Mouse (Mus musculus): ENCODE data around the gene Pom121l2. TPM values are rescaled to one million over a fixed set of nuclear protein-coding genes. Genes with fewer than 3 reads are reported as not detected.

The Pom121l2 gene
- not detected for total RNA-seq (2021)

DNA sequence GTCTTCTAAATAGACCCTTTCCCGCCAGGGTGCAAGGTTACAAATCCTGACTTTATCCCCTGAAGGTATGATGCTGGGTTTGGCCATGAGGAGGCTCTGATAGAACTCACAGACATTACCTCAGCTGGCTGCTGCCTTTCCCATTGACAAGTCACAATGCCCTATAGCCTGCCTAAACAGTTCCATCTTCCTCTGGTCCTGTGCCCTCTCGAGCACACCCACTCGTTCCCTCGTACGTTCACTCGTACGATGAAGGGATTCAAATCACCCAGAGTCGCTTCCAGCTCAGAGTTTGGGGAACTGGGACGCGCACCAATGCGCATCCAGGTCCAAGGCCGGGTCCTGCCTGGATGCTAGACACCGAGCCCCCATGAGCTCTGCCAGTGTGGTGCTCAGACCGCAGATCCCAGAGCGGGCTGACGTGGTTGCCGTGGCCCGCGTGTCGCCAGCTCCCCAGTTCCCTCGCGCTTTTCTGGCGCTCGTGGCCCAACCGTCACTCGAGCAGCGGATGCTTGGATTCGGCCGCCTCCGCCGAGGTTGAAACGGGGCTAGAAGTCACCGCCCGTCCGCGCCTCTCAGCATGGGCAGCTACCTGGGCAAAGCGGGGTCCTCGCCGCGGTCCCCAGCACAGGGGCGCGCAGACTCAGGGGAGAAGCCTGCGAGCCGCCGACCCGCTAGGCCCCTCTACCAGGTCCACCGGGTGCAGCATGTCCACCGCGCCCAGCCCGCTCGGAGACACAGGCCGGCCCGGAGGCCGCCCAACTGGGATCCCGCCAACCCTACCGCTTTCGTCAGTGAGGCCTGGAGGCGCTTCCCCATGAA, at the start of gene Pom121l2:
Gene Pom121l2 (plus strand): TSS at position 214 of the 822 bp plus-strand sequence.
- peak in 1 of 2 experiments; percentile 27 for DNase-seq (ENCODE audit: extremely low spot score in 1 of 2, low spot score in 1 of 2)

DNA sequence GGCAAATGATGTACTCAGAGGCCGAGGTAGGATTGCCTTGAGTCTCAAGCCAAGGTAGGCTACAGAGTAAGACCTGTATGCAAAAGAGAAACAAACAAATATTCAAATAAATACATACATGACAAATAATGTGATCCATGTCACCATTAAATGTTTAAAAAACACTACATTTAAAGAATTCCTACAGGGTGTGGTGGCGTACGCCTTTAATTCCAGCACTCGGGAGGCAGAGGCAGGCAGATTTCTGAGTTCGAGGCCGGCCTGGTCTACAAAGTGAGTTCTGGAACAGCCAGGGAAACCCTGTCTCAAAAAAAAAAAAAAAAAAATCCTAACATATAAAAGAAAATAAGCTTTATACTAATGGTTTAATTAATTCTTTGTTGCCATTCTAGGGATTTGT, 49.3 kb upstream of the Pom121l2 start:
- no peak for DNase-seq (ENCODE audit: extremely low spot score in 1 of 2, low spot score in 1 of 2)

DNA sequence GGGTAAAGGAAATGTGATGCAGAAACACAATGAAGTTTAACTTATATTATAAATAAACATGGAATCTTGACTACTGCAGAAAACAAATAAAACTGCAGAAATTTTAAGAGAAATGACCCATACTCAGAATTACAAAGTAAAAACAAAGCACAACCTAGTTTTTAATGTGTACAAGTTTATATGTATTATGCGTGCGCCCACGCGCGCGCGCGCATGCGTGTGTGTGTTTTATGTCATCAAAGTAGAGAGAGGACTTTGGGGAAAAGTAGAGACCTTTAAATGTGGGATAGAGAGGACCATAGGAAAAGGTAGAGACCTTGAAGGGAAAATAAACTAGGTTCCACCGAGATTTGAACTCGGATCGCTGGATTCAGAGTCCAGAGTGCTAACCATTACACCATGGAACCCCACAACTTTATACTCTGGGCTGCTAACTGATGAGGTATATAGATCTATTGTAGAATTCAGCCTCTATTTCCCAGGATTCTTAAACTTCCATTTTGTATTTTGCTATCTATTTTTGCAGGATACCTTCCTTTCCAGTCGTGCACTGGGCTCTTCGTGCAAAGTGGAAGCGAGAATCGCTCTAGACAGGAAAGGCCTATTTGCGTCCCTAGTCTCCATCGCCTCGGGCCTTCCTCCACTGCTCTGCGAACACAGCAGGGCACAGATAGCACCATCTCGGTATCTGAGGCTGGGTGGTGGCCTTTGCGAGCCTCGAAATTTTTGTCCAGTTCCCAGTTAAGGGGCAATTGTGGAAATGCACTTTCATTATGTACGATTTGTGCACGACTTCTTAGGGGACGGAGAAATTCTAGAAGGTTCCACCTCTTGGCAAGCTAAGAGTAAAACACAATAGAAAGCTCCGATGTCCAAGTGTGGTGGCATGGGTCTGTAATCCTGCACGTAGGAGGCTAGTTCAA, 47.1 kb upstream of the Pom121l2 start:
- peak in 1 of 2 experiments; percentile 20 for DNase-seq (ENCODE audit: extremely low spot score in 1 of 2, low spot score in 1 of 2)

DNA sequence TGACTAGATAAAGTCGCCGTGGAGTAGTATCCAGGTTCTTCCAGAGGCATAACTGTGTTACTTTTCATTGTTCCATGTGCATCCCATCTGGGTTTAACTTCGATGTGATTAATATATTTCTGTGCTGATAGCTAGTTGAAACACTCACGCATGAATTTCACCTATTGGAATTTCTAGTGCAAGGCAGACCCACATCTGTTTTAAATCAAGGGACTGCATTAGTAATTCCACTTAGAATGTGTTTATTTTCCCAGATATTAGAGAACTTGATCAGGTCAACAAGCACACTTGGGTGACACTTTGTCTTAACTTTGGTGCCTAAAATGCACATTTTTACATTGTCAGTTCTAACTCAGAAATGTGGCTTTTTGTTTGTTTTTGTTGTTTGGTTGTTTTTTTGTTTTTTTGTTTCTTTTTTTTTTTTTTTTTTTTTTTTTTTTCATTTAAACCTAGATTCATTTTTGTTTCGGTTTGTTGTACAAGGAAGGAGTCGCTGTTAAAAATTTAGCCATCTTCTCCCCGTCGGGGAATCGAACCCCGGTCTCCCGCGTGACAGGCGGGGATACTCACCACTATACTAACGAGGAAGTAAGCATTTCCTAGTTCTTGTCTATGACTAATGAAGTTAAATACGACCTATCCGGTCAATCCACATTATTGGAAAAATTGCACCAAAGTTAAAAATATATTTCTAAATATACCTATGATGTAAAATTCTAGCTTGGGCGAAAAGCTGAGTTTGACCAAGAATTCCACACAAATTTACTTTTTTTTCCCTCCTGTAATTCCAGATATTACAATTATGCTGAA, 45.8 kb upstream of the Pom121l2 start:
- DNase-seq (ENCODE audit: extremely low spot score in 1 of 2, low spot score in 1 of 2), result peak; percentile 36 to 72

DNA sequence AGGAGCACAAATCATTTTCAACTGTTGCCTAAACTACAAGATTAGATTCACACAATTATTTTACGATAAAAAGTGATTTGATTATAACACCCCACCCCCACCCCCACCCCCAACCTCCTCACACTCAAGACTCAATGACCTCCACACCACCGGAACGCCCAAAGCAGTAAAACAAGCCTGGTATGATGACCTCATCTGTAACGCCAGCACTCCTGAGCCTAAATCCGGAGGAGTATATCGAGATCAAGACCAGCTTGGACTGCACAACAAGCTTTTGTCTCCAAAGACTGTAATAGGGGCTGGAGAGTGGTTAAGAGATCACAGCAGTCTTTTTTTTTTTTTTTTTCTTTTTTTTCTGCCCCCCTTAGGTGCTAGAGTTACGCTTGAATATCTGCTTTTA, 45.2 kb upstream of the Pom121l2 start:
- no peak for DNase-seq (ENCODE audit: extremely low spot score in 1 of 2, low spot score in 1 of 2)

DNA sequence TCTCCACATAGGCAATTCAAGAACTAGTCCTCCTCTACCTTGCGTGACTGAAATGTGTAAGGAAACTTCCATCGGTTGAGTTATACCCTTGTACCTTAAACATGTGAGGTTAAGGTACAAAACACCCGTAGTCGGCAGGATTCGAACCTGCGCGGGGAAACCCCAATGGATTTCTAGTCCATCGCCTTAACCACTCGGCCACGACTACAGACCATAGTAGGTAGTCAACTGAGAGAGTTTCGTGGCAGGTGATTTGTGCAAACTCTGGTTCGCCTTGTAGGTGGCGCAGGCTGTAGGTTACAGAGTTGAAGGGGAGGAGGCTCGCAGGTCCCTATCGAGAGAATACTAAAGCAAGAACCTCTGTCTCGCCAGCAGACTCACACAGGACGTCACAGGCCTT, 44.0 kb upstream of the Pom121l2 start:
- peak in 1 of 2 experiments; percentile 57 for DNase-seq (ENCODE audit: extremely low spot score in 1 of 2, low spot score in 1 of 2)

DNA sequence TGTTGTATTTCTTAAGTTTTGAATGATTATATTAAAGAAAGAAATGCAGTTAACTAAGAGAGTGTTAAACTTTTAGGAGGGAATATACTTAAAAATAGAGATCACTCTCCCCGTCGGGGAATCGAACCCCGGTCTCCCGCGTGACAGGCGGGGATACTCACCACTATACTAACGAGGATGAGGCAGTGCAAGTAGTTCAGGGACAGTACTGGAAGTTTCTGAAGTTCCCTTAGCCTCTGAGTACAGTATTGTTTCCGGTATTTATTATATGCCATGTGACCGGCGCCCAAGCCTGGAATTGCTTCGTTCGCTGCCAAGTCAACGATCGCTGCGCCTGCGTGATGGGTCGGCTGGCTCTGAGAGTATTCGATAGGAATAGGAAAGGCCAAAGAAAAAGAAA, 40.8 kb upstream of the Pom121l2 start:
- peak; percentile 83 to 97 for DNase-seq (ENCODE audit: extremely low spot score in 1 of 2, low spot score in 1 of 2)

DNA sequence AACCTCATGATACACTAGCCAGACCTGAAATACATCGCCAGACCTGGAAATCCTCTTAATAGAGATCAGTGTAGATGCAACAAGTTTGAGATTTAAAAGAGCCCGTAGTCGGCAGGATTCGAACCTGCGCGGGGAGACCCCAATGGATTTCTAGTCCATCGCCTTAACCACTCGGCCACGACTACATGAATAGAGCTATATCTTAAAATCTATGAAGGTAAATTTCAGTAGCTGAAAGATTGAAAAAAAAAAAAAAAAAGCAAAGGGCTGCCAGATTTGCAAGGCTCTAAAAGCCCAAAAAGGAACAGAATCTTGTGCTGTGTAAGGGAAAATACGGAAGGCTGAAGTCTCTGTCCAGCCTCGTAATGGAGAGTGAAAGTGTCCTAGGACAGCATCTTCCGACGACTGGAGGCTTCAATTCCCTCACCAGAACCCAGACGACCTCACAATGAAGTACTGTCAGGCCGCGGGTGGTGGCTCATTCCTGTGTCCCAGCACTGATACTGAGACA, 40.1 kb upstream of the Pom121l2 start:
- peak; percentile 65 to 84 for DNase-seq (ENCODE audit: extremely low spot score in 1 of 2, low spot score in 1 of 2)

DNA sequence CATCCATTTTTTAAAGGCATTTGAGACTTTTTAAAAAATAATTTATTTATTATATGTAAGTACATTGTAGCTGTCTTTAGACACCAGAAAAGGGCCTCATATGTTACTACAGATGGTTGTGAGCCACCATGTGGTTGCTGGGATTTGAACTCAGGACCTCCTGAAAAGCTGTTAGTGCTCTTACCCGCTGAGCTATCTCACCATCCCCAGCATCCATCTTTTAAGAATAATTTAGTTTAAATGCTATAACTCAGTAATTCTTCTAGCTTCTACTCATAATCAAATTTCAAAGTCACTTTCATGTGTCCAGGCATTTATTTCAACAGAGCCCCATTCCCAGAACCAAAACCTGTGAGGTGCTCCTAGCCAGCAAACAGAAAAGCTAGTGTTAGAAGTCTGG, 37.4 kb upstream of the Pom121l2 start:
- no peak for DNase-seq (ENCODE audit: extremely low spot score in 1 of 2, low spot score in 1 of 2)

DNA sequence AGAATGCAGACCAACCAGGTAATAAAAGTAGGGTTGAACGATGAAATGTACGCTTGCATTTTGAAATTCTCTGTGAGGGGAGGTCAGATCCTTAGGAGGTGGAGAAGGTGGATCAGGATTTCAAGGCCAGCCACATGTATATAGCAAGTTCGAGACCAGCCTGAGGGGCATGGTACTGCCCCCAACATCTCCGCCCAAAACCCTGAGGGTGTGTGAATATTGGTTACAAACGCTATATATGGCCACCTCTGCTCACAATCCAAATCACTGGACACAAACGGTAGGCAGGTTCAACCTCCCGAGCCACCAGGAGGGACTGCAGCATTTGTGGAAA, 36.4 kb upstream of the Pom121l2 start:
- DNase-seq (ENCODE audit: extremely low spot score in 1 of 2, low spot score in 1 of 2), result peak in 1 of 2 experiments; percentile 77

DNA sequence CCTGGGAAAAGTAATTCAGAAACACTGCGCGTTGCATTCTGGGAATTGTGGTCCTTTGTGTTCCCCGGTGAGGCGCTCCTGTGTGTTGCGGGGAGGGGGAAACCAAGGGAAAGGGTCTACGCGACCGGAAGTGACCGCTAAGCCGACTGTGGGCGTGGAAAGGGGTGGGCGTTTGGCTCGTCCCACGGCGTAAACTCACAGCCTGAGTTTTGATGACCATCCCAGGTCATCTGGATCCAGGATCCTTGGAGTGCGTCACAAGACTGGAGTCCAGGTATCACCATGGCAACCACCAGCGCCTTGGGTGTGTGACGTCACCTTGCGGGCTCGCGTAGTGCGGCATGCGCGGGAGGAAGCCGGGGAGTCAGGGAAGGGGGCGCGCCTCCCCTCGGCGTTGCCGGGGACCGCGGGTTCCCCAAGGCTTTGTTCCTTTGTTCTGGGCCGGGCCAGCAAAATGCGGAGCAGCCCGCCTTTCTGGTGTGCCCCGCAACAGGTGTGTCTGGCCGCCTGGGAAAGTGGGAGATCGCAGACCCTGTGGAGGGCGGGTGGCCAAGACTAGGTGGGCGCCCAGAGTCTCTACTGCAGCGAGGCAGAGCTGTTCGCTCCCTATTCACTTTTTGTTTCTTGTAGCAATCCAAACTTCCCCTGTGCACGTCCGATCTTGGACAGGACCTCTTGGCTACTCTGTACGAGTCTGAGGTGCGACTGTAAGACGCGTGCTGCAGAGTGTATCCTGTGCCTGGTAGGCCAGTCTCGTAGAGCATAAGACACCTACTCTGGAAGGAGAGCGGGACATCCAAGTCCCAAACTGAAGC, 35.9 kb upstream of the Pom121l2 start, which contains the start of gene Zfp184:
Gene Zfp184 (plus strand): TSS at position 169 of the 815 bp plus-strand sequence.
- DNase-seq (ENCODE audit: extremely low spot score in 1 of 2, low spot score in 1 of 2), result peak; percentile 74 to 81

DNA sequence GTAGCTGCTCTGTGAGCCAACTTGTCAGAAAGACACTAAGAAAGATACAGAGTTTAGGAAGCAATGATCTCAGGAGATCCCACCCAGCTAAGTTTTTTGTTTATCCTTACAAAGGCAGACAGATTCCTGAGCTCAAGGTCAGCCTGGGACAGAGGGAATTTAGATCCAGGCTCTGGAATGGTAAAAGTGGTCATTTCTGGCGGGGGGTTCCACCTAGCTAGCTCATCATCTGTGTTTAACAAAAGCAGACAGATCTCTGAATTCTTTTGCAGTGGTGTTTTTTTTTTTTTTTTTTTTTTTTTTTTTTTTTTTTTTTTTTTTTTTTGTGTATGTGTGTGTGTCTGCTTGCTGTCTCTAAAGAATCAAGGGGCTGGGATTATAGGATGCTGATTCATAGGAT, 11.7 kb upstream of the Pom121l2 start:
- DNase-seq (ENCODE audit: extremely low spot score in 1 of 2, low spot score in 1 of 2), result no peak

DNA sequence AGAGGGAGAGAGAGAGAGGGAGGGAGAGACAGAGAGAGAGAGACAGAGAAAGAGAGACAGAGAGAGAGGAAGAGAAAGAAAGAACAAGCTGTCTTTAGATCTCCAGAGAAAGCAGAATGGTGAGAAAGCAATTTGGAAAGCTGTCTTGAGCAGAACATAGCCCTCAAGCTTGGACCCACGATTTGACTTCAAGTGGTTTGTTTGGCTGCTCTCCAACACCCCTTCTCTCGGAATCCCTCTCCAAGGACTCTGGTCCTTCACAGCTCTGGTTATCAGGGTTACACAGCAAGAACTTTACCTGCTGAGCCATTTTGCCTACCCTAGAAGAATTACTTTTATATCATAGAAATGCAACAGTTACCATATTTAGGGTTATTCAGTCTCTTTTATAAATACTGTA, 11.2 kb upstream of the Pom121l2 start:
- no peak for DNase-seq (ENCODE audit: extremely low spot score in 1 of 2, low spot score in 1 of 2)

DNA sequence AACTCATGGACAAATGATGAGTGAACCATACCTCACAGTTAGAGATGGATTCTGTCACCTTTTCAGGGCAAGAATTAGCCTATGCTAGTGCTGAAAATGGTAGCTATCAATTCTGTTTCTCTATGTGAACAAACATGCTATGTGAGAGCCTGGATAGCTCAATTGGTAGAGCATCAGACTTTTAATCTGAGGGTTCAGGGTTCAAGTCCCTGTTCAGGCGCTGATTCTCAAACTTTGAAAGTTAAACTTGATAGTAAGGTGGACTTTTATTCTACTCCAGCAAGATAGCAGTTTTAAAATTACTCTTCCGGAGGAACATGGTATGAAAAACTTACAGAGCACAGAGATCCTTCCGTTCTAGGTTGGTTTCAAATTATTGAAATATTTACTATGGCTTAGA, 9.4 kb upstream of the Pom121l2 start:
- no peak for DNase-seq (ENCODE audit: extremely low spot score in 1 of 2, low spot score in 1 of 2)

DNA sequence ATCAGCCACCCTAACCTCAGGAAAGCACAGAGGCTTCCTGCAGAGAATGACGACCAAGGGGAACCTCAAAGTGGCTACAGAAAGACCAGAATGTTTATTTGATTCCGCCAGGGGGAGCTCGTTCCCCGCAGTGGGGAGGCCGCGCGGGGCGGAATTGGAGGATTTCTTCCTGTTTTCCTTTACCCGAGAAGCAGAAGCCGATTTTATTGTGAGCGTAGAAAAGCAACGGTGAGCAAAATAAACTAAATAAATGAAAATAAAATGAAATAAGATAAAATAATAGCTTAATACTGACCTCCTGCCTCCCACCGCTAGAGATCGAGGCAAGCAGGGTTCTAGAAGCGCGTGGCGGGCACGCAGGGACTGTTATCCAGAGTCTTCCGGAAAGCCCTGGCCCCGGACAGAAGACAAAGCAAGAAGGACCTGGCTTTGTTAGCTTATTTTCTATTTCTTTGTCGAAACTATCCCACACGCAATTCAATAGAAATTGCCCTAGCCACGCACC, 6.7 kb upstream of the Pom121l2 start:
- DNase-seq (ENCODE audit: extremely low spot score in 1 of 2, low spot score in 1 of 2), result peak; percentile 87 to 95

DNA sequence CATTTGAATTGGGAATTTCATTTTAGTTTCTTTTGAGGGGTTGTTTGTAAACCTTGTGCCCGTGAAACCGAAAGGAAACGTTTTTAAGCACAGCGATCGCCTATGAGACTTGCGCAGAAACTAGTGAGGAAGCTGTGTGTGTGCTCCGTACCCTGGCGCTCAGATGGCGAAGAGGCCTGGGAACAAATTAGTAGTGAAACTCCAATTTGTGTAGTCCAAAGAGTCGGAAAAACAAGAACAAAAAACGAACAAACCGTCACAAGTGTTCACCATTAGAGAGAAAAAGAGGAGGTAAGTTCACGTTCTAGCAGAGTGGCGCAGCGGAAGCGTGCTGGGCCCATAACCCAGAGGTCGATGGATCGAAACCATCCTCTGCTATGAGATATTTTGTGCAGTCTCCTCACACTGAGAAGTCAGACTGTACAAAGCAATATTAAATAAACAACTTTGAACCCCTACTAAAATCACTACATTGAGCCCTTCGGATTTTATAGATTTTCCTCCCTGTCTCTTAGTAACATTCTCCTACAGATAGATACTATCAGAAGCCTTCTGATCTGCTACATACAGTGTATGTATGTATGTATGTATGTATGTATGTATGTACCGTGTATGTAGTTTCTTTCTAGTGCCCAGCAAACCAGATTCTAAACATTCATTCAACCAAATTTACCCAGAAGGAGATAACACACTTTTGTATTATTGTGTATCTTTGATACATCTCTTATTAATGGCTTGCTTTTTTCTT, 6.1 kb upstream of the Pom121l2 start:
- peak; percentile 44 to 70 for DNase-seq (ENCODE audit: extremely low spot score in 1 of 2, low spot score in 1 of 2)

DNA sequence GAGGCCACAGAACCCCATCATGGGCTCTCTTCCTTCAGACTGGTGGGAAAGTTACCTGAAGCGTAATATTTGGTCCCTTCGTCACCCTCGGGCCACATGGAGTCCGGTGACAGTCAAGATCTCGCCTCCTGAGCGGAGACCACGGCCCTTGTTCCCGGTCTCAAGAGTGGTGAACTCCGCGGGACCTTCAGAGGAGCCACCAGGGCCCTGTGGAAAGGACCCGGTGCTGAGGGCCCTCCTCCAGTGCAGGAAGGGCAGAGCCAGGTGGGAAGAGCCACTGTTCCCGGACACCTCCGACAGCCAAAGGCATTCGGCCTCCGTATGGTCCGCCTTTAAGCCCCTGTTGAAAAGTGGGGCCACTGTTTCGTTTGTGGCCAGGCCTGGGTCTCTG, 804 bp downstream of the Pom121l2 start:
- no peak for DNase-seq (ENCODE audit: extremely low spot score in 1 of 2, low spot score in 1 of 2)

DNA sequence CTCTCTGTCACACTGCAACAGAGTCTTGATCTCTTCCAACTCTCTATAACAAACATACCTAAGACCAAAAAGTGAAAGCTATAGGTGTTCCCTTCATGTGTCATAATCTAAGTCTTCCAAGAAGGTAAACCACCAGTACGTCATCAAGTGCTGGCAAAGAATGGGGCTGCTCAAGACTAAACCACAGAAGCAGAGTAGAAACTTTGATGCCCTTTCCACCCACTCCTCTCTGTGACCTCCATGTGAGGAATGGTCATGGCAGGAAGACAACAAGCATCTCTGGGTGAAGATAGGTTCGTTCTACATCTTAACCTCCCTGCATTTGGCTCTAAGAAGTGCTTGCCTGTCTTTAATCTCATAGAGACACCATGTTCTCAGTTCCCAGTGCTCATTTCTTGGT, 3.5 kb downstream of the Pom121l2 start:
- no peak for DNase-seq (ENCODE audit: extremely low spot score in 1 of 2, low spot score in 1 of 2)

DNA sequence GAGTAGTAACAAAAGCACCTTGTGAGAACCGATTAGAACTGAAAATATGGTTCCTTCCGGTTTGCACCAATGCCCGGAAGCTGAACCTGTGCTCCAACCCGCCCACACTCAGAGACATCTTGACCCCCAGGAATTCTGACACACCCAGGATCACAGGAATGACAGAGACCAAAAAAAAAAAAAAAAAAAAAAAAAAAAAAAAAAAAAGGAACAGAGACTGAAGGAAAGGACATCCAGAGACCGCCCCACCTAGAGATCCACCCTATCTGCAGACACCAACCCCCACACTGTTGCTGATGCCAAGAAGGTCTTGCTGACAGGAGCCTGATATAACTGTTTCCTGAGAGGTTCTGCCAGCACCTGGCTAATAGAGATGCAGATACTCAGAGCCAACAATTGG, 11.6 kb downstream of the Pom121l2 start:
- no peak for DNase-seq (ENCODE audit: extremely low spot score in 1 of 2, low spot score in 1 of 2)

All from layer of hippocampus, postnatal 25 days (tissue).